Mouse (Mus musculus): ENCODE results near the gene Tpo. TPM values are rescaled to one million over a fixed set of nuclear protein-coding genes. Genes with fewer than 3 reads are reported as not detected.

The Tpo gene
- polyA plus RNA-seq, 1 experiment from 2014 or later: not detected

GRCm38 (mm10) chr12:30061503-30062117 is 70.8 kb downstream of the Tpo start:
- Histone ChIP-seq H3K4me1 (replicated peaks) (peaks cover 5% of the 10 kb centered on the region; the same call in 1 of the 2 replicates), H3K27ac (no peak overlapping the region), H3K27me3 (ENCODE audit: insufficient read depth, poor library complexity, severe bottlenecking) (no peaks in the 10 kb centered on the region), H3K9me3 (no peaks in the 10 kb centered on the region), H3K36me3 (no peaks in the 10 kb centered on the region), H3K4me3 (no peak overlapping the region)
- DNase-seq (ENCODE audit: low spot score): no peak
- WGBS: 29% methylated on average over 1 of the region's 1 CpGs

- no peak overlapping the region for H3K27ac ChIP-seq
- no peaks in the 10 kb centered on the region for H3K27me3 ChIP-seq (ENCODE audit: insufficient read depth, poor library complexity, severe bottlenecking)
- H3K36me3 ChIP-seq: no peaks in the 10 kb centered on the region
- peaks cover 5% of the 10 kb centered on the region; the same call in 1 of the 2 replicates for H3K4me1 ChIP-seq (replicated peaks)
- H3K9me3 ChIP-seq: no peaks in the 10 kb centered on the region
- WGBS: 71% methylated on average over 6 of the region's 6 CpGs
- DNase-seq (ENCODE audit: low spot score): no peak
- no peak overlapping the region for H3K4me3 ChIP-seq
Measured at GRCm38 (mm10) chr12:30058044-30058443, 74.4 kb downstream of the Tpo start.

- 88% methylated on average over 11 of the region's 11 CpGs for whole genome bisulfite sequencing
- H3K27ac ChIP-seq: no peak overlapping the region
Measured at GRCm38 (mm10) chr12:30054761-30055540, 77.5 kb downstream of the Tpo start.

GRCm38 (mm10) chr12:30050235-30050634 is 82.2 kb downstream of the Tpo start:
- Histone ChIP-seq H3K4me3 (no peak overlapping the region), H3K36me3 (no peaks in the 10 kb centered on the region), H3K4me1 (replicated peaks) (no peaks in the 10 kb centered on the region), H3K27ac (no peak overlapping the region), H3K27me3 (ENCODE audit: insufficient read depth, poor library complexity, severe bottlenecking) (no peaks in the 10 kb centered on the region; the same call in 1 of the 2 replicates), H3K9me3 (no peaks in the 10 kb centered on the region)
- 16% methylated on average over 4 of the region's 4 CpGs for WGBS
- DNase-seq (ENCODE audit: low spot score): peak; percentile 55

More at GRCm38 (mm10) chr12:30054761-30055540, 77.5 kb downstream of the Tpo start:
- Histone ChIP-seq H3K27me3 (ENCODE audit: insufficient read depth, poor library complexity, severe bottlenecking) (no peaks in the 10 kb centered on the region), H3K4me1 (replicated peaks) (no peaks in the 10 kb centered on the region), H3K9me3 (no peaks in the 10 kb centered on the region), H3K4me3 (no peak overlapping the region), H3K36me3 (no peaks in the 10 kb centered on the region)
- DNase-seq (ENCODE audit: low spot score): no peak

- Histone ChIP-seq H3K4me3 (no peak overlapping the region), H3K9me3 (no peaks in the 10 kb centered on the region), H3K4me1 (replicated peaks) (no peaks in the 10 kb centered on the region), H3K36me3 (no peaks in the 10 kb centered on the region), H3K27me3 (ENCODE audit: insufficient read depth, poor library complexity, severe bottlenecking) (no peaks in the 10 kb centered on the region; the same call in 1 of the 2 replicates), H3K27ac (no peak overlapping the region)
- no peak for DNase-seq (ENCODE audit: low spot score)
- WGBS: 83% methylated on average over 9 of the region's 9 CpGs
Measured at GRCm38 (mm10) chr12:30049818-30050217, 82.6 kb downstream of the Tpo start.

- 82% methylated on average over 6 of the region's 6 CpGs for WGBS
Measured at GRCm38 (mm10) chr12:30048848-30049247, 83.6 kb downstream of the Tpo start.

GRCm38 (mm10) chr12:30040150-30040549 is 92.3 kb downstream of the Tpo start:
- Histone ChIP-seq H3K36me3 (no peaks in the 10 kb centered on the region), H3K4me3 (no peak overlapping the region), H3K4me1 (replicated peaks) (peaks cover 28% of the 10 kb centered on the region), H3K9me3 (no peaks in the 10 kb centered on the region), H3K27ac (0 out of 2 replicates have a peak overlapping the region, but pooled peaks have one; percentile 2), H3K27me3 (ENCODE audit: insufficient read depth, poor library complexity, severe bottlenecking) (no peaks in the 10 kb centered on the region)
- WGBS: 22% methylated on average over 4 of the region's 4 CpGs
- DNase-seq (ENCODE audit: low spot score): peak; percentile 60

More at GRCm38 (mm10) chr12:30048848-30049247, 83.6 kb downstream of the Tpo start:
- no peaks in the 10 kb centered on the region for H3K9me3 ChIP-seq
- no peaks in the 10 kb centered on the region; the same call in 1 of the 2 replicates for H3K27me3 ChIP-seq (ENCODE audit: insufficient read depth, poor library complexity, severe bottlenecking)
- no peak overlapping the region for H3K4me3 ChIP-seq
- no peak overlapping the region for H3K27ac ChIP-seq
- H3K36me3 ChIP-seq: no peaks in the 10 kb centered on the region
- no peaks in the 10 kb centered on the region for H3K4me1 ChIP-seq (replicated peaks)
- DNase-seq (ENCODE audit: low spot score): no peak

GRCm38 (mm10) chr12:30039565-30039964 is 92.9 kb downstream of the Tpo start:
- Histone ChIP-seq H3K36me3 (no peaks in the 10 kb centered on the region), H3K9me3 (no peaks in the 10 kb centered on the region), H3K27ac (0 out of 2 replicates have a peak overlapping the region, but pooled peaks have one; percentile 2), H3K27me3 (ENCODE audit: insufficient read depth, poor library complexity, severe bottlenecking) (no peaks in the 10 kb centered on the region), H3K4me1 (replicated peaks) (peaks cover 28% of the 10 kb centered on the region), H3K4me3 (no peak overlapping the region)
- DNase-seq (ENCODE audit: low spot score): peak; percentile 21
- WGBS: 45% methylated on average over 4 of the region's 4 CpGs

- Histone ChIP-seq H3K27me3 (ENCODE audit: insufficient read depth, poor library complexity, severe bottlenecking) (no peaks in the 10 kb centered on the region), H3K4me3 (no peak overlapping the region), H3K4me1 (replicated peaks) (peaks cover 20% of the 10 kb centered on the region), H3K9me3 (no peaks in the 10 kb centered on the region), H3K27ac (peak overlapping the region; percentile 84), H3K36me3 (no peaks in the 10 kb centered on the region)
- WGBS: 61% methylated on average over 4 of the region's 4 CpGs
- DNase-seq (ENCODE audit: low spot score): peak; percentile 10
Measured at GRCm38 (mm10) chr12:30036569-30037055, 95.8 kb downstream of the Tpo start.

- no peak for DNase-seq (ENCODE audit: low spot score)
- Histone ChIP-seq H3K27me3 (ENCODE audit: insufficient read depth, poor library complexity, severe bottlenecking) (no peaks in the 10 kb centered on the region), H3K4me3 (no peak overlapping the region), H3K9me3 (no peaks in the 10 kb centered on the region), H3K27ac (peak overlapping the region; percentile 84), H3K36me3 (no peaks in the 10 kb centered on the region), H3K4me1 (replicated peaks) (peaks cover 20% of the 10 kb centered on the region)
Measured at GRCm38 (mm10) chr12:30035841-30036568, 96.4 kb downstream of the Tpo start.

GRCm38 (mm10) chr12:30035406-30035805 is 97.0 kb downstream of the Tpo start:
- Histone ChIP-seq H3K27ac (peak overlapping the region; percentile 84; the same call in 1 of the 2 replicates), H3K4me3 (no peak overlapping the region), H3K27me3 (ENCODE audit: insufficient read depth, poor library complexity, severe bottlenecking) (no peaks in the 10 kb centered on the region), H3K4me1 (replicated peaks) (peaks cover 20% of the 10 kb centered on the region), H3K9me3 (no peaks in the 10 kb centered on the region), H3K36me3 (no peaks in the 10 kb centered on the region)
- no peak for DNase-seq (ENCODE audit: low spot score)
- 36% methylated on average over 1 of the region's 1 CpGs for WGBS

GRCm38 (mm10) chr12:30034681-30035080 is 97.7 kb downstream of the Tpo start:
- 90% methylated on average over 5 of the region's 5 CpGs for WGBS
- Histone ChIP-seq H3K27ac (no peak overlapping the region), H3K9me3 (no peaks in the 10 kb centered on the region)

More at GRCm38 (mm10) chr12:30034681-30035080, 97.7 kb downstream of the Tpo start:
- Histone ChIP-seq H3K4me3 (no peak overlapping the region), H3K4me1 (replicated peaks) (peaks cover 20% of the 10 kb centered on the region), H3K36me3 (no peaks in the 10 kb centered on the region), H3K27me3 (ENCODE audit: insufficient read depth, poor library complexity, severe bottlenecking) (no peaks in the 10 kb centered on the region)
- no peak for DNase-seq (ENCODE audit: low spot score)
